Mouse (Mus musculus): Measurements from ENCODE around the gene BC067074. TPM values are rescaled to one million over a fixed set of nuclear protein-coding genes. Genes with fewer than 3 reads are reported as not detected.
"Not testable (repeated sequence)": the region's sequence is repeated elsewhere in the genome, so short reads cannot be mapped to it uniquely, and the experiment has no call there.

BC067074 gene
- polyA plus RNA-seq (2012; rRNA removed) = 0.16 and 0.17 TPM in 2 replicates

- DNase-seq (ENCODE audit: low read depth, low spot score) = no peak
- 6% methylated on average over 75 of the region's 75 CpGs for WGBS
These were observed at the start of gene BC067074 for GRCm38 (mm10) chr13:113292975-113293706. TSS of gene BC067074 (plus strand) at chr13:113293159.

- 71% methylated on average over 8 of the region's 8 CpGs for WGBS
- no peak for DNase-seq (ENCODE audit: low read depth, low spot score)
These were observed 47.9 kb upstream of the BC067074 start for GRCm38 (mm10) chr13:113245025-113245424.

GRCm38 (mm10) chr13:113252580-113252979 is 40.4 kb upstream of the BC067074 start:
- 70% methylated on average over 7 of the region's 7 CpGs for WGBS

GRCm38 (mm10) chr13:113256766-113257165 is 36.2 kb upstream of the BC067074 start:
- no peak for DNase-seq (ENCODE audit: low read depth, low spot score)
- WGBS = 81% methylated on average over 2 of the region's 2 CpGs

More at GRCm38 (mm10) chr13:113252580-113252979, 40.4 kb upstream of the BC067074 start:
- not testable (repeated sequence) for DNase-seq (ENCODE audit: low read depth, low spot score)

- WGBS = 51% methylated on average over 5 of the region's 5 CpGs
- DNase-seq (ENCODE audit: low read depth, low spot score) = no peak
These were observed 35.8 kb upstream of the BC067074 start for GRCm38 (mm10) chr13:113257190-113257589.

GRCm38 (mm10) chr13:113259237-113259636 is 33.7 kb upstream of the BC067074 start:
- 91% methylated on average over 5 of the region's 5 CpGs for WGBS
- DNase-seq (ENCODE audit: low read depth, low spot score) = no peak

DNA sequence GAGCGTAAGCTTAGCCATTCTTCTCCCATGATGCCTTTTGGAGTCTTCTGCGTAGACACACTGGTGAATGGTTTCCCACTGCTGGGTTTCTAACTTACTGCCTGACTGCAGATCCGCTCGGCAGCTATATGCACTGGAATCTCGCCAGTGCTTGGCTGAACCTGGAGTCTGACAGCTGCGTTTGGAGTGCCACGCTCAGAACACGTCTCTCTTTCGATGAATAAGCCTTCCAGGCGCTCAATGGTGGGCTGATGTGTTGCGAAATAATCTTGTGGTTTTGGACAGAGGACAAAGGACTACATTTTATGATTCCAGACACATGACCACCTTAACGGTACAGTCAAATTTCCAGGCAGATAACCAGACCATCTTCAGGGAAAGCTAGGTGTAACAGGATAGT is 30.1 kb upstream of the BC067074 start:
- no peak for DNase-seq (ENCODE audit: low read depth, low spot score)
- WGBS = 64% methylated on average over 12 of the region's 12 CpGs

DNA sequence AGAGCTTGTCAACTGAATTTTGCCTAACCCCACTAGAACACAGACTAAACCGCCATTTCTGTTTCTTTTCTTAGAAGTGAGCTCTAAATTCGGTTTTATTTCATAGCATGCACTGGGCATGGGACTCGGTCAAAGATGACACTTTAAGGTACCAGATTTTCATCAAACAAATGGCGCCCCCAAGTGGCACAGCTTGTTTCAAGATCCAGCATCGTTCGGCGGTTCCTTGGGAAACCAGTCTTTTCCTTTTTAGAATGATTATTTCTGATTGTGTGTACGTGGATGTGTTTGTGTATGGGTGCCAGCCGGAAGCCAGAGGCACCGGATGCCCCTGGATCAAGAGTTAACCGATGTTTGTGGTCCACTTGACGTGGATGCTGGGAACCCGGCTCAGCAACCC is 27.7 kb upstream of the BC067074 start:
- DNase-seq (ENCODE audit: low read depth, low spot score) = no peak
- 29% methylated on average over 13 of the region's 13 CpGs for WGBS

GRCm38 (mm10) chr13:113266495-113266951 is 26.4 kb upstream of the BC067074 start:
- WGBS = 22% methylated on average over 9 of the region's 9 CpGs
- DNase-seq (ENCODE audit: low read depth, low spot score) = peak; percentile 37

GRCm38 (mm10) chr13:113267204-113267603 is 25.8 kb upstream of the BC067074 start:
- WGBS = 79% methylated on average over 3 of the region's 3 CpGs
- DNase-seq (ENCODE audit: low read depth, low spot score) = no peak

DNA sequence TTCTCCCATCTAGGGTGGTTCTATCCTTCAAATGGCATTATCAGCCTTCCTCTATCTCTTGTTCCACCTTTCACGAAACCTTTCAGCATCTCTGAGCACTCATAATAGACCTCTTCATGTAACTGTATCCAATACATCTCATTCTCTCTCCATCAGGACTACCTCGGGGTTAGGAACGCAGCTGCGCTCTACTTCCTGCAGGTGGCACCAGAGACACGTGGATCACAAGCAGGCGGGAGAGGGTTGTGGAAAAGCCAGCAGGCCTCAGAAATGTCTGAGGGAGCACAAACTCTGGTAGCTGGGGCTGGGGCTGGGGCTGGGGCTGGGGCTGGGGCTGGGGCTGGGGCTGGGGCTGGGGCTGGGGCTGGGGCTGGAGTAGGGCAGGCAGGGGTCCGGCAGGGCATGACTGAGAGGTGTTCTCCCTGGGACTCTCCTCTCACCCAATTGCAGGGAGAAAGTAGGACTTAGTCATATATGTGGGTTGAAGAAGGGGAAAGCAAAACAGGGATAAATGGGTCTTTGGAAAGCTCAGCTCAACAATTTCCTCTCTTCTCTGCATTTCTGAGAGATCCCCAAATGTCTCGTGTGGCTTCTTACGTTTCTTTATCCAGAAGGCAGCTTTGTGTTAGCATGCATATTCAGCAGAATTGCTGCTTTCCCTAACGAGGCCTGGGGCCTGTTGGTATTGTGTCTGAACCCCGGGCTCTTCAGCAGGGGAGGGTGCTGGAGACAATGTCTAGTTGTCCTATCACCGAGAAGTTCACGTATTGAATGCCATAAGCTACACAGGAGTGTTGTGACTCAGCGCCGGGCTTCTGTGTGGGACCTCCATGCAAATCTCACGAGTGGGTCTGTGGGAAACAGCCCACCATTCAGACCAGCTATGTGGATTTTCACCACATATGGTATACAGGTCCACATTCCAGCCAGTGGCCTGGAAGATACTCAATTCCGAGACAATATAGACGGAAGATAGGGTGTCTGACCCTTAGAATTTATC is 22.9 kb upstream of the BC067074 start:
- 58% methylated on average over 18 of the region's 18 CpGs for WGBS
- DNase-seq (ENCODE audit: low read depth, low spot score) = peak; percentile 50

DNA sequence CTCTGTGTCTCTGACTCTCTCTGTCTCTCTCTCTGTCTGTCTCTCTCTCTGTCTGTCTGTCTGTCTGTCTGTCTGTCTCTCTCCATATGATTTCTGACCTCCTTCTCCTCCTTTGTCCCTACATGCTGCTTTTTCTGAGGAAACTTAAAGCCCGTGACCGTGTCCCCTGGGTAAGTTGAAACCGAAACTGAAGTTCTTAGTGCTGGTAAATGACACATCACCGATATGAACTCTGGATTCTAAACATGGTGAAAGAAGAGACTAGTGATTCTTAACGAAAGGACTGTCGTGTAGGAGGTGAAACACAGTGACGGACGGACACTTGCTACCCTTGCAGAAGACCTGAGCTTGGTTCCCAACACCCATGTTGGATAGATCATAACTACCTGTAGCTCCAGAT is 21.8 kb upstream of the BC067074 start:
- WGBS = 82% methylated on average over 8 of the region's 8 CpGs
- no peak for DNase-seq (ENCODE audit: low read depth, low spot score)

DNA sequence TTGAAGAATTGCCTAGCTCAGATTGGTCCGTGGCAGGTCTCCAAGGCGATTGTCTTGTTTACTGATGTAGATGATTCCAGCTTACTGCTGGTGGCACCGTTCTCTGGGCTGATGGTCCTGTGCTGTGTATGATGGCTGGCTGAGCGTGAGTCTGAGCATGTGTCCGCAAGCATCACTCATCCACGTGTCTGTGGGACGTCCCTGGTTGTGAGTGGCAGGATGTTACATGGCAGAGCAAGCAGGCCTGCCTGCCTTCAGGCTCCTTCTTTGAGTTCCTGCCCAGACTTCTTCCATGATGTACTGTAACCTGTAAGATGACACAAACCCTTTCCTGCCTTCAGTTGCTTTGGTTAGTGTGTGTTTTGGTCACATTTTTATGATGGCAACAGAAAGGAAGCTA is 5.8 kb upstream of the BC067074 start:
- 83% methylated on average over 7 of the region's 7 CpGs for WGBS
- DNase-seq (ENCODE audit: low read depth, low spot score) = no peak

DNA sequence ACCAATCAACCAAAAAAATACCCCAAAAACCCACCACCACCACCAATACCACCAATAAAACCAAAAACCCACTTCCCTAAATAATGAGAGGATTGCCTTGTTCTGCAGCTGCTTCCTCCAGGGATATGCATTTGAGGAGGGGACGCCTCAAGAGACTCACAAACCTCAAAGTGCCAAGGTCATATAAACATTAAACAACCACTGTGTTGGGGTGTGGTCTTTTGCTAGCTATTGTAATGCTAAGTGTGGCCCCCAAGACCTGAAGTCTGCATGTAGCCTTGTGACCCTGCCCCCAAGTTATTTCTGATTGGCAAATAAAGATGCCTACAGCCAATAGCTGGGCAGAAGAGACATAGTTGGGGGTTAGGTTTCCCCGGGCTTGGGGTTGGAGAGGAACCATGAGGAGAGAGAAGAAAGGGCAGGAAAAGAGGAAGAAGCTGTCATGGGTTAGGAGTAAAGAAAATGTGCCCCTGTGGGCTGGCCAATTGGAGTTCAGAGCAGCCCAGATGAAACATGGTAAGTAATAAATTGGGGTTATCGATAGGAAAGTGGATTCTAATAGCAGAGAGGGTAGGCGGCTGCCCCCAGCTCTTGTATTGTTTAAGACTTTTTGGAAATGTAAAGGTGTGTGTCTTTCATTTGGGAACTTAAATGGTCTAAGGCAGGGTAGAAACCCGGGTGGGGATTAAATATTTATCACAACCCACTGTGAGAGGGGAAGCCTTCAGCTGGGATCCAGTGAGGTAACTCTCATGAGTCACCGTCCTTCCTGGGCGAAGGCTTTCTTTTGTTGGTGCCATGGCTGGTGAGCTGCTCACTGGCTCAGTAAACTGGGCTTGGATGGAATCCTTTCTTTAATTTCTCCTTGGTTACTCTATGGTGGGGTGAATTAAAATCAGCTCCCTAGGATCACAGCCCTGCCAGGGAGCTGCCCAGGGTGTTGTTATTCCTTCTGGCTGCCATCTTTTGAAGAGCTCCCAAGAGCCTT is 4.5 kb upstream of the BC067074 start:
- DNase-seq (ENCODE audit: low read depth, low spot score) = no peak
- WGBS = 76% methylated on average over 7 of the region's 7 CpGs

GRCm38 (mm10) chr13:113289760-113290159 is 3.2 kb upstream of the BC067074 start:
- no peak for DNase-seq (ENCODE audit: low read depth, low spot score)
- 82% methylated on average over 4 of the region's 4 CpGs for WGBS

- 89% methylated on average over 8 of the region's 8 CpGs for WGBS
- DNase-seq (ENCODE audit: low read depth, low spot score) = no peak
These were observed 958 bp upstream of the BC067074 start for GRCm38 (mm10) chr13:113292001-113292400.

DNA sequence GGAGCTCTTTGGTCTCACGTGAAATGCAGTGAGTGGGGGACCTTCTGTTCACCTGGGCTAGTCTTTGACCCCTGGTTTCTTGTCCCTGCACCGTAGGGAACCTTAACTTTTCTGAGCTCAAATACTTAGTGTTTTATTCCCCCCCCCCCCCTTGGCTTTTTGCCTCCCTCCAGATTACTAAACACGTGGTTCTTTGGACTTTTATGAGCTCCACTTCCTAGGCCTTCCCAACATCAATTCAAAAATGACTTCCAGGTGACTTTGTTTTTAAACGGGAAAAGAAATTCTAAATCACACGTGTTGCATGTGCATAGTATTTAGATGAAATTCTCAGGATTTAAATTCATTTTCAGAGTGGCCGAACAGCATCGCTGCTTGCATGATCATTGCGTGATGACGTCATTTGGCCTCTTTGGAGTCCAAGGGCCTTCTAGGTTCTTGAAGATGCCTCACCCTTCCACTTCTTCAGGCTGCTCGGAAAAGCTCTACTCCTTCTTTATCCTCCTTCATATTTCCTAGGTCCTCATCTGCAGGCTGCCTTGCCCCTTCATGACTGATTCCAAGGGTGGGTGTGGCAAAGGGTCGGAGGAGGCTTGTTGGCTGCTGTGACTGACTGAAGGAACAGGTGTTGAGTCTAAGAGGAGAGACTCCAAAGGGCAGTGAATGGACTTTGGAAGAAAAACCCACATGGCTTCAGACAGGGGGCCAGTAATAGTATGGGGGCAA is 911 bp downstream of the BC067074 start:
- no peak for DNase-seq (ENCODE audit: low read depth, low spot score)
- 53% methylated on average over 11 of the region's 11 CpGs for WGBS

DNA sequence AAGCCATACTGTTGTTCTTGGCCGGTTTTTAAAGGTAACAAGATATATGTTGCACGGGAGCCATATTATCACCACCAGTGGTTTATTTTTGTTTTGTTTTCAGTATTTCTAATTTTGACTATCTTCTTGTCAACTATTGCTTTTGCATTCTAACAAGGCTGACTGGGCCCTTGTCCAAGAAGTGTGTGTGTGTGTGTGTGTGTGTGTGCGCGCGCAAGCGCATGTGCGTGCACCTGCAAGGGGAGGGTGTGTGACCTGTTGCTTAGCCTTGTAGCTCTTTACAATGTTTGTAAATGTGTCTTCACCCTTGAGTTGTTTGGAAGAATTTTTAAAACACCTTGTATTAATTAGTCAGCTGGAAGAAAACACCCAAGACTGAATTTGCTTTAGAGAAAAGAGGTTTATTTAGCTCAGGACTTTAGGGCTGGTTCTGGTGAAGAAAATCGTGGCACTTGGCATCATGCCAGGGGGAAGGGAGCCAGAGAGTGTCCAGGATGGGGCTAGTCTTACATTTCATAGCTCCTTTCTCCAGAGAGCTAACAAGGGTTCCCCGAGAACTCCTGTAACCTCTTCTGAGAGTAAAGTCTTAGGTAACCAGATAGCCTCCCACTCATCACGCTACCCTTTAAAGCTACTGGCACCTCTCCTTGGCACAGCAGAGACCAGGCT is 3.0 kb downstream of the BC067074 start:
- WGBS = 68% methylated on average over 10 of the region's 10 CpGs

More for the DNA sequence above, 3.0 kb downstream of the BC067074 start:
- no peak for DNase-seq (ENCODE audit: low read depth, low spot score)

Measured in large intestine, adult 2 months (tissue).